Mouse (Mus musculus) c-Kit-positive CD71-positive TER-119-positive erythroid progenitor cells, embryonic 14.5 days (primary cell): ENCODE measurements around the gene Aebp1.

Experiments
- DNase-seq: peaks from one replicate; pipeline ENCODE4 v3.0.0-alpha.2; 2013; ENCODE audit warnings: low spot score

Aebp1 gene

DNA sequence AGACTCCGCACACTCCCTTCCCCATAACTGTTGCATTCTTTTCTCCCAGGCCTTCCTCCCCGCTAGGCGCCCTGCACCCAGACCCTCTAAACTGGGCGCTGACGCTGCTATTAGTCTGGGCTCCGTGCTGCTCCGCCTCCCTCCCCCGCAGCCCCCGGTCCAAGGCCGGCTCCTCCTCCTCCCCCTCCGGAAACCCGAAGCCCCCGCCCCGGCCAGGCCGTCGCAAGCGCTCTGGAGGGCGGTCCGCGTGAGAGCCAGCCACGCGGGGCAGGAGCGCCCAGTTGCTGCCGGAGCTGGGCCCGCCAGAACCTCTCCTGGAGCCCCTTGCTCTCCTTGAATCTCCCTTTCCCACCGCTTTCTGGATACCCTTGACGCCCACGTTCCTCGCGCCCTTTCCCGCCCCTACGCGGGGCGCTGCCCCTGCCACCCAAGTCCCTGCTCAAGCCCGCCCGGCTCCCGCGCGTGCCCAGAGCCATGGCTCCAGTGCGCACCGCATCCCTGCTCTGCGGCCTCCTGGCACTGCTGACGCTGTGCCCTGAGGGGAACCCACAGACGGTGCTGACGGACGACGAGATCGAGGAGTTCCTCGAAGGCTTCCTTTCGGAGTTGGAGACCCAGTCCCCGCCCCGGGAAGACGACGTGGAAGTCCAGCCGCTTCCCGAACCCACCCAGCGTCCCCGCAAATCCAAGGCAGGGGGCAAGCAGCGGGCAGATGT is at the start of gene Aebp1:
TSS of gene Aebp1 (plus strand) at position 270 of the 716 bp plus-strand sequence.
- DNase-seq, result no peak

GRCm38 (mm10) chr11:5813381-5813780 is 48.4 kb upstream of the Aebp1 start:
- DNase-seq, result no peak

GRCm38 (mm10) chr11:5819223-5819622 is 42.5 kb upstream of the Aebp1 start:
- DNase-seq, result no peak

DNA sequence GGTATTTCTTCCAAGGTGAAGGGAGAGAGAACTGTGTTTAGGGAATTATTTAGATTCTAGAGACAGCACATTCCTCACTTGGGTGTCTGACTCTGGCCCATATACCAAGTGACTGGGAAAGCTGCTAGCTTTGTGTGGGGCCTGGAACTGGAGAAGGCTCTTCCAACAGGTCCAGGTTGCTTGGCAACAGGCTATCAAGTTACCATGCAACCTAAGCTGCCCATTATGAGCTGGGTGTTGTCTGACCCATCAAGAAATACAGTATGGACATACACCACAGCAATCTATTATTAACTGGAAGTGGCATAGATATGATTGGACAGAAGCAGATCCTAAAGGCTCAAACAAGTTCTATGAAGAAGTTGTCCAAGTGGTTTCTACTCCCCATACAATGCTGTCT is 36.3 kb upstream of the Aebp1 start:
- no peak for DNase-seq

DNA sequence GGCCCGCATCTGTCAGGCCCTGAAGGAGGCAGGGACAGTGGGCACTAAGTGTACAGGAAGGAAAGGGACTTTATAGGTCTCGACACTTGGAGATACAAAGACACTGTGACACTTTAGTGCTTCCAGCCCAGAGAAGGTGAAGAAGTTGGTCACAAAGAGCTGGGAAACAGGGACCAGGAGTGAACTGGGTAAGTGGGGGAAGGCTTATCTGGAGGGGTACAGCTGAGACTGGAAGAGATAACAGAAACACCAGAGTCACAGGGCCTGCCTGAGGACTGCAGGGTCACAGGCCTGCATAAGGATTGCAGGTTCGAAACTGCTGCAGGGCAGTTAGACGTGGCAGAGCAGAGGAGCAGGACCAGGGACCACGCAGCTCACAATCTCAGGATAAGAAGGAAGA is 33.8 kb upstream of the Aebp1 start:
- no peak for DNase-seq

- no peak for DNase-seq
Observed at GRCm38 (mm10) chr11:5828509-5829191, 33.1 kb upstream of the Aebp1 start.

DNA sequence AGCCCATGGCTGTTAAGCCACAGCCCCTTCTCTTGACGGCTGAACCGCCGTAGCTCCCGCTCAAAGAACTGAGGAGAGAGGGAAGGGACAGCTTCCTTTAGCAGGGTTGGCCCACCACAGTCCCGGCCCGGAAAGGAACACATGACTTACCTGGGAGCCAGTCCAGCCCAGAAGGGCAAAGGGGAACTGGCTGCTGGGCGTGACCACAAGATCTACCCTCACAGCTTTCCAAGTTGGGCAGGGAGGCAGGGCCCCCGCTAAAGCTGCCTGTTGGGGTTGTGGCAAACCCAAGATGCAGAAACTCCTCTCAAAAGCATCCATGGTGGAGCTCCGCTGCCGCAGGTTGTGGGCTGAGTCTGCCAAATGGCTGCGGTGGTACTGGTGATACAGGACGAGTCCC is 32.4 kb upstream of the Aebp1 start:
- DNase-seq, result no peak

DNA sequence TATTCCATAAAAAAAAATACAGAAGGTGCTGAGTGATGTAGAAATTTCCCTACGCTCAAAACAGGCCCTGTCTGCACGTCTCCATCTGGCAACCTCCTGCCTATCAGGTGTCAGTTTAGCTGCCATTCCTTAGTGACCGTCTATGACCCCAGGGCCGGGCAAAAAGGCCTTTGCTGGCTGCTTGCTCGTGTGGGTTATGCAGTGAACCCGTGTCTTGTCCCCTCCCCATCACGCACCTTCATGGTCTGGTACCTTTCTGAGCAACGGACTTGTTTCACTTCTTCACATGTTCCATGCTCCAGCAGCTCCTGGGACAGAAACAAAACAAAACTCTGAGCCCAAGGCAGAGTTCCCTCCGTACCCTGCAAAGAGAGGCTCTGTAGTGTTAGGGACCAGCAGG is 27.2 kb upstream of the Aebp1 start:
- no peak for DNase-seq

GRCm38 (mm10) chr11:5835057-5835456 is 26.7 kb upstream of the Aebp1 start:
- DNase-seq, result no peak

DNA sequence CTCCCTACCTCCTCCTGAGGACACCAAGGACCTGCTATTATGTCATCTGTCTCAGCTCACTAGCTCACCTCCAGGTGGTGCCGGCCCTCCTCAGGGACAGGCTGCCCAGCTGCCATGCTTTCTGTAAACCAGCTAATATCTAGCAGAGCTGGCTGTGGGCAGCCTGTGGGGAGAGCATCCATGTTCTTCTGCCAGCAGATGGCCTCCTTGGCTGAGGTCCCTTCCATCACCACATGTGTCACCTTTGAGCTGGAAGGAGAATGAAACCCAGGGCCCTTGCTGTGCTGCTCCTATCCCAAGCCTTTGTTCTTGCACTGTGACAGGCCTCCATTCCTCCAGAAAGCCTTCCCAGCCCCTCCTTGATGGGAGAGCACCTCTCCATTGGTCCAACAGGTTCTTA is 25.6 kb upstream of the Aebp1 start:
- DNase-seq, result no peak

DNA sequence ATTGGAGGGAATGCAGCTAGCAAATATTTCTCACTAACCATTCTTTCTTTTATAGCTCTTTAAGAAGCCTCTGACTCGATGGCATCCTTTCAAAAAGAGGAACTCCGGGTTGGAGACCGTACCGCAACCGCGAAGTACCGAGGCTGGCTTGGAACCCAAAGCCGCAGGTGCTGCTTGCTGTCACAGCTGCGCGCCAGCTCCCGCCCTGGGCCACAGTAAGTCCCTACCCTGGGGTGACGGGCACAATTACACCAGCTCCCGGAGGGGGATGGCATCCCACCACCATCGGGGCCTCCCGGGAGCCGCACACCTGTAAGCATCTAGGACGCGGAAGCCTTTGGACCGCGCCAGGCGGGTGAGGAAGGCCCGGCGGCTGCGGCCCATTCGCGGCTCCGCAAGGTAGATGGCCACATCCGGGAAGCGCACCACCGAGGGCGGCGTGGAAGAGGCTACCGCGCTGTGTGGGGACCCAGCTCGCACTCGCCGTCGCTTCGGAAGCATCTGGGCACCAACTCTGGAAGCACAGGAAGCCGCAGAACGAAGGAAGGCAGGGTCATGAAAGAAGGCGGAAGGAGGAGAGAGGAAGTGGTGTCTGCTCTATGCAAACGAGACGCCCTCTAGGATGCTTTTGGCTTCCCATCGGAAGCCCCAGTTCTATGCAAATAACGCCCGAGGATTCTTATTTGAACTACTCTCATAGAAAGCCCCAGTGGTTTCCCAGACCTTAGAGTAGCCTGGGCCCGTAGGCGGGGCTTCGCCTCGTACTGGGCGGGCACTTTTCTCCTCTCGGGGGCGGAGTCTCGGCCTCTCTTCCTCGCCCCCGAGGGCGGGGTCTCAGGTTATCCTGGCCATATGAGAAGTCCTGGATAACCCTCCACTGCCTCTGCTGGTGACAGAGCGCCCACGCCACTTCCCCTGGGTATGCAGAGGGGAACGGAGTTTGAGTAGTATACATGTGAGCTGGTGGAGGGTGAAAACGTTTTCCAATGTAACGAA is 24.2 kb upstream of the Aebp1 start, which contains the start of gene Polm:
TSS of gene Polm (minus strand) at position 766 of the 996 bp plus-strand sequence.
- DNase-seq, result peak; percentile 91

- DNase-seq, result no peak
Observed at GRCm38 (mm10) chr11:5840346-5840745, 21.4 kb upstream of the Aebp1 start.

GRCm38 (mm10) chr11:5841751-5842150 is 20.0 kb upstream of the Aebp1 start:
- DNase-seq, result no peak

GRCm38 (mm10) chr11:5843131-5843530 is 18.6 kb upstream of the Aebp1 start:
- DNase-seq, result no peak

GRCm38 (mm10) chr11:5846639-5847345 is 15.0 kb upstream of the Aebp1 start:
- DNase-seq, result no peak

DNA sequence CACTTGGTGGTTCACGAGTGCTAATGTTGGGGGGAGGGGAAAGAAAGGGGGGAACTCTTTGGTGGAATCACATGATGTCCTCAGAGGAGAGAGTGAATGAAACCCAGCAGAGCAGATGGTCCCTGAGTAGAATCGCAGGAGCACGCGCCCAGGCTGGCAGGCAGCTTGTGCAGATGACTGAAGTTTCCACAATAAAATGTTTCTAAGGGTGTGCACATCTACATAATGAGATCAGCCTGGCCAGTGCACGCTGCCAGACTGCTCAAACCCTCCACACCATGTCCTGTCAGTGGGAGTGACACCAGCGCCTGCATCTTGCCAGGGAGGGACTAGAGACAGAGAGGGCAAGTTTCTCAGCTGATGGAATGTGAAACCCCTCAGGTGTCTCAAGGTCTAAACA is 13.0 kb upstream of the Aebp1 start:
- DNase-seq, result no peak

DNA sequence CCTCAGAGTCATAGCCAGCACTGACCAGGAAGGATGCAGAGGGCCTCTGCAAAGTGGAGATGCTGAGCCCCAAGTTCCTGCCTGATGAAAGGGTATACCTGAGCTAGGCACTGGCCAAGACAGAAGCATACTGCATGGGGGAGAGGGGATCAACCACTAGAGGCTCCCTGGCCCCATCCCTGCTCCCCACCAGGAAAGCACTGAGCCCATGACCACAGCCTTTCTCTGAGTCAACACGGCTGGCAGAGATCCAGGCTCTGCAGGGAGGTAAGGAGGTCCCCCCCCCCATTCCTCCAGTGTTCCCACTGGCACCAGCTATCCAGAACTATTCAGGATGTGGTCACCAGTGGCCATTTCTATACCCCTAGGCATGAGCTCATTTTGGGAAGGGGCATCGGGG is 12.4 kb upstream of the Aebp1 start:
- DNase-seq, result no peak

DNA sequence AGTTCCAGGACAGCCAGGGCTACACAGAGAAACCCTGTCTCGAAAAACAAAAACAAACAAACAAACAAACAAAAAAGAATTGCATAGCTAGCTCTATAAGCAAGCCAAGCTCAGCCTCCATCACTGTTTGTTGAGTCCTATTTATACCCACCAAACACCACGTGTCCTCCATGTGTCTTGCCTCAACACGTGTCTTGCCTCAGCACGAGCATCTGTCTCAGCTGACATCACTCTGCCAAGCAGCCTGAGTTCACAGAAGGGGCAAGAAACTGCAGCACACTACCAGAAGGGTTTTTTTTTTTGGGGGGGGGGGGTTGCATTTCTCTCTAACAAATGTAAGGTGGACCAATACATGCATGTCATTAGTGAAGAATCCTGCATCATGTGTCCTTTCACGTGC is 11.3 kb upstream of the Aebp1 start:
- no peak for DNase-seq

DNA sequence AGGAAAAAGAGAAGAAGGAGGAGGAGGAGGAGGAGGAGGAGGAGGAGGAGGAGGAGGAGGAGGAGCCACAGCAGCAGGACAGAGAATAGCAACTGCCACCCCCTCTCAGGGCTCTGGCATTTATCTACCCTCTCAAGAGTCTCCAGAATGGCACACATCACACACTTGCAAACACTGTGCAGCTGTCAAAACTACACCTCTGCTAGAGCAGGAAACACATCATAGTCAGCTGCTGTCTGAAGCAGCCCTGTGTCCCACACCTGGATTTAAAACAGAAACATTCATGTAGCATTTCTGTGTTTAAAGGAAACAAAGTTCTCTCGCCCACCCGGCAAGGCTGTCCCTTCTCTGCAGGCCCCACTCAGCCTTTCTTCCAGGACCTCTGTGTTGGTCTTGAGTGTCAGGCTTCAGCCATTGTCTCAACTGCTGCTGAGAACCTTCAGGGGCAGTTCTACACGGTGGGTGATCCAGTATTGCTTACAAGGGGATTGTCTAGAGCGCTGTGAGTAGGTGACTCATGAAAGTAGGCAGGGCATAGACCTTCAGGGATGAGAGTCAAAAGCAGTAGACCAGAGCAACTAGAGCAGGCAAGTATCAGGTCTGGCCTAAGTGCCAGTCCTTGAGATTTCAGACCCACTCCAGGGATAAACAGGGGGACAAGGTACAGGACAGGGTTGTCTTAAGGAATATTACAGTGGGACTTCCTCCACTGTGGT is 10.6 kb upstream of the Aebp1 start:
- DNase-seq, result no peak

GRCm38 (mm10) chr11:5852314-5852713 is 9.4 kb upstream of the Aebp1 start:
- no peak for DNase-seq

DNA sequence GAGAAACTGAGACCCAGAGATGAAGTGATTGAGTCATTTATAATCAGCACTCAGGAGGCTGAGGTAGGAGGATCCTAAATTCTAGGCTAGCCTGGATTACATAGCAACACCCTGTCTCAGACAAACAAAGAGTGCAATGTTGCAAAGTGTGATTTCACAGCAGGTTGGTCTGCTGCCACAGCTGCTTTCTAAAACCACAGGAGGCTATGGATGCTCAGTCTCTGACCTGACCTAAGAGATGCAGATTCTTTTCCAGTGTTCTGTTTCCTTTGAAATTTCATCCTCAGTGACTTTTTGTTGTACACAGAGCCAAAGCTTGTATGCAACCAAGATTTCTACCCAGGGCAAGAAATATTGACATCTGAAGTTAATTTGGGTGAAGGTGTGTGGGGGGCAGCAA is 6.3 kb upstream of the Aebp1 start:
- no peak for DNase-seq
